ENCODE assay signal across 13 mouse cellular contexts in the genomic region with DNA sequence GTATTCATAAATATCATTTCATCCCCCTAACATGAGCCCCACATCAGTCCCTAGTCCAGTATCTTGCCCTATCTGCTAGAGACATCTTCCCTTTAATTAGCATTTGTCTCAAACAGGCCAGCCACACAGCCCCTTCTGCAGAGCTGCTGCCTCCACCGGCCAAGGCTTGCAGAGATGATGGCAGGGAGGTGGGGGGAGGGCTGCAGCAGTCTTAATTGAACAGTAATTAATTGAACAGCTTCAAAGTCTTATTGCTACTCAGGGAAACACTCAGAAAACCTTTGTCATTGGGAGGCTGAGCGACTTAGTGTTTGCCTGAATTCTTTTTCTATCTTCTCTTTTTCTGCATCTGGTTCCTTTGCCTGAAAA. TPM values are rescaled to one million over a fixed set of nuclear protein-coding genes. Genes with fewer than 3 reads are reported as not detected.
DNase-seq lines count a peak whose midpoint lies in the region; ATAC-seq and TF ChIP-seq lines count a peak whose summit lies in the region.
"Had no signal": no experiment of that assay in that cellular context is flagged by ENCODE, and none has a peak within 500 bp of the region (broad histone marks: within the 10 kb centered on the region; RNA-seq: fewer than 3 reads in every experiment).

No protein-coding gene starts in this region.

- 63% methylated on average over 2 of the region's 2 CpGs for WGBS in heart, postnatal 0 days
- WGBS in embryonic facial prominence, embryonic 10.5 days: 42% methylated on average over 2 of the region's 2 CpGs
- 64% methylated on average over 2 of the region's 2 CpGs for WGBS in hindbrain, embryonic 10.5 days
- 55% methylated on average over 2 of the region's 2 CpGs for WGBS in midbrain, embryonic 10.5 days

- 0 out of 2 replicates have a peak, but pooled peaks cover 3% of the 10 kb centered on the region for H3K36me3 ChIP-seq in heart, postnatal 0 days (replicated peaks; ENCODE audit: control insufficient read depth, insufficient read depth, low read length)
- peaks cover 76% of the 10 kb centered on the region for H3K36me3 ChIP-seq in embryonic facial prominence, embryonic 10.5 days (replicated peaks)
- peaks cover 71% of the 10 kb centered on the region for H3K36me3 ChIP-seq in hindbrain, embryonic 10.5 days
- H3K36me3 ChIP-seq in midbrain, embryonic 10.5 days: peaks cover 83% of the 10 kb centered on the region

- H3K9ac ChIP-seq in heart, postnatal 0 days (replicated peaks; ENCODE audit: low read depth, low read length): no peak overlapping the region

- no peak for DNase-seq in heart, postnatal 0 days (ENCODE audit: low spot score)
- no peak for DNase-seq in heart, postnatal 10 days
- no peak for DNase-seq in embryonic facial prominence, embryonic 10.5 days (ENCODE audit: low spot score)
- DNase-seq in hindbrain, embryonic 10.5 days (ENCODE audit: low spot score): no peak
- DNase-seq in midbrain, embryonic 10.5 days (ENCODE audit: low spot score): no peak
- DNase-seq in layer of hippocampus, adult 8-10 months (ENCODE audit: low spot score in 2 of 2): no peak
- no peak for DNase-seq in layer of hippocampus, adult 18-20 months (ENCODE audit: low spot score in 2 of 2)
- no peak for DNase-seq in adrenal gland, postnatal 25 days
- DNase-seq: cerebellum, adult 18-20 months; kidney, adult 8-10 months had no signal

- H3K4me2 ChIP-seq in heart, postnatal 0 days (ENCODE audit: low read depth, low read length): peak overlapping the region; percentile 24

- H3K4me3 ChIP-seq in heart, postnatal 0 days (ENCODE audit: low read depth, low read length): no peak overlapping the region
- peak overlapping the region; percentile 54 for H3K4me3 ChIP-seq in embryonic facial prominence, embryonic 10.5 days
- H3K4me3 ChIP-seq in hindbrain, embryonic 10.5 days: peak overlapping the region; percentile 49
- peak overlapping the region; percentile 51 for H3K4me3 ChIP-seq in midbrain, embryonic 10.5 days

- intact Hi-C loops in heart, postnatal 10 days (cut with DNase I): no loop called here

- H3K9me3 ChIP-seq in heart, postnatal 0 days (replicated peaks; ENCODE audit: control insufficient read depth, low read length): 0 out of 2 replicates have a peak, but pooled peaks cover 15% of the 10 kb centered on the region
- peaks cover 36% of the 10 kb centered on the region for H3K9me3 ChIP-seq in embryonic facial prominence, embryonic 10.5 days
- peaks cover 33% of the 10 kb centered on the region for H3K9me3 ChIP-seq in hindbrain, embryonic 10.5 days
- peaks cover 32% of the 10 kb centered on the region for H3K9me3 ChIP-seq in midbrain, embryonic 10.5 days (replicated peaks)

- H3K4me1 ChIP-seq in heart, postnatal 0 days (ENCODE audit: control insufficient read depth, insufficient read depth): peaks cover 11% of the 10 kb centered on the region; the same call in 1 of the 2 replicates
- H3K4me1 ChIP-seq in embryonic facial prominence, embryonic 10.5 days: peaks cover 47% of the 10 kb centered on the region
- H3K4me1 ChIP-seq in hindbrain, embryonic 10.5 days (replicated peaks): peaks cover 59% of the 10 kb centered on the region
- peaks cover 65% of the 10 kb centered on the region for H3K4me1 ChIP-seq in midbrain, embryonic 10.5 days

- H3K27me3 ChIP-seq in heart, postnatal 0 days (ENCODE audit: control insufficient read depth, insufficient read depth, low read length): peaks cover 24% of the 10 kb centered on the region
- H3K27me3 ChIP-seq in embryonic facial prominence, embryonic 10.5 days (replicated peaks; ENCODE audit: low read depth, poor library complexity, severe bottlenecking): peaks cover 33% of the 10 kb centered on the region
- peaks cover 30% of the 10 kb centered on the region for H3K27me3 ChIP-seq in hindbrain, embryonic 10.5 days (ENCODE audit: insufficient read depth, poor library complexity, severe bottlenecking)
- H3K27me3 ChIP-seq in midbrain, embryonic 10.5 days (ENCODE audit: low read depth, poor library complexity, severe bottlenecking): peaks cover 30% of the 10 kb centered on the region

- no peak for TF ChIP-seq EP300 in heart, postnatal 0 days (IDR thresholded peaks at IDR 0.05; ENCODE audit: low read depth)

- TF ChIP-seq CTCF in heart, postnatal 0 days (IDR thresholded peaks at IDR 0.05; ENCODE audit: low read depth): no peak

- 0 out of 2 replicates have a peak overlapping the region, but pooled peaks have one; percentile 58 for H3K27ac ChIP-seq in heart, postnatal 0 days (ENCODE audit: low read depth)
- H3K27ac ChIP-seq in embryonic facial prominence, embryonic 10.5 days (replicated peaks): peak overlapping the region; percentile 19; the same call in 1 of the 2 replicates
- 0 out of 2 replicates have a peak overlapping the region, but pooled peaks have one; percentile 35 for H3K27ac ChIP-seq in hindbrain, embryonic 10.5 days
- H3K27ac ChIP-seq in midbrain, embryonic 10.5 days (replicated peaks): no peak overlapping the region

- ATAC-seq in heart, postnatal 0 days (ENCODE audit: insufficient read depth, low read depth): no peak
- ATAC-seq: activated CD4-positive, CD25-positive, alpha-beta regulatory T cell, adult 4 months; CD4-positive, CD25-positive, alpha-beta regulatory T cell, adult 4 months; lung, postnatal 0 days had no signal

RNA-seq across cellular contexts. Expression of gene Gnas, which starts 7.5 kb away (rescaled TPM):
- total RNA-seq in heart, postnatal 0 days (2014; rRNA removed; ENCODE audit: low replicate concordance): 1,131 and 1,208 TPM in 2 replicates
- polyA plus RNA-seq in heart, postnatal 0 days (2015; fragmentation: Nextera tagmentation; extraction: Ambion mirVana): 1,263 and 1,283 TPM in 2 replicates
- total RNA-seq in heart, postnatal 10 days (2021): 1,000 to 10,000 TPM; 1,834 to 2,103 TPM
- 1,270 and 1,303 TPM in 2 replicates for polyA plus RNA-seq in embryonic facial prominence, embryonic 10.5 days (2016; fragmentation: Nextera tagmentation; extraction: Ambion mirVana)
- polyA plus RNA-seq in hindbrain, embryonic 10.5 days (2016; fragmentation: Nextera tagmentation; extraction: Ambion mirVana): 1,166 and 1,270 TPM in 2 replicates
- 1,043 and 1,067 TPM in 2 replicates for polyA plus RNA-seq in midbrain, embryonic 10.5 days (2016; fragmentation: Nextera tagmentation; extraction: Ambion mirVana)
- total RNA-seq in layer of hippocampus, adult 8-10 months (2022): 1,000 to 10,000 TPM; 1,786 to 1,958 (median 1,837) TPM
- total RNA-seq in layer of hippocampus, adult 18-20 months (2021): 1,000 to 10,000 TPM; 1,915 to 1,929 TPM
- total RNA-seq in adrenal gland, postnatal 25 days (2021): 2,468 and 2,497 TPM in 2 replicates

RNA-seq across cellular contexts. Expression of gene Gm20721, which starts 54.9 kb away (rescaled TPM):
- not detected in 2 replicates for total RNA-seq in heart, postnatal 0 days (2014; rRNA removed; ENCODE audit: low replicate concordance)
- polyA plus RNA-seq in heart, postnatal 0 days (2015; fragmentation: Nextera tagmentation; extraction: Ambion mirVana): 11.3 and 15.8 TPM in 2 replicates
- total RNA-seq in heart, postnatal 10 days (2021): 1 to 10 TPM; 2.4 to 2.8 TPM
- 11.9 and 14.6 TPM in 2 replicates for polyA plus RNA-seq in embryonic facial prominence, embryonic 10.5 days (2016; fragmentation: Nextera tagmentation; extraction: Ambion mirVana)
- polyA plus RNA-seq in hindbrain, embryonic 10.5 days (2016; fragmentation: Nextera tagmentation; extraction: Ambion mirVana): 10.5 and 13.1 TPM in 2 replicates
- polyA plus RNA-seq in midbrain, embryonic 10.5 days (2016; fragmentation: Nextera tagmentation; extraction: Ambion mirVana): 12.7 and 15.2 TPM in 2 replicates
- 1 to 10 TPM; 1.2 to 2.9 (median 1.8) TPM for total RNA-seq in layer of hippocampus, adult 8-10 months (2022)
- 1 to 10 TPM; 3.1 to 3.2 TPM for total RNA-seq in layer of hippocampus, adult 18-20 months (2021)
- 2.1 and 2.4 TPM in 2 replicates for total RNA-seq in adrenal gland, postnatal 25 days (2021)
